Mouse (Mus musculus): ENCODE measurements around the gene Sun2.

- no peak for TF ChIP-seq CTCF (conservative IDR thresholded peaks at IDR 0.05; ENCODE audit: low read length)
- no peak for TF ChIP-seq NANOG (IDR thresholded peaks at IDR 0.05; ENCODE audit: borderline replicate concordance, low read length)
These were observed 11.1 kb upstream of the Sun2 start for GRCm38 (mm10) chr15:79753420-79753752.
